Mouse (Mus musculus): ENCODE results near the gene Spo11.

DNA sequence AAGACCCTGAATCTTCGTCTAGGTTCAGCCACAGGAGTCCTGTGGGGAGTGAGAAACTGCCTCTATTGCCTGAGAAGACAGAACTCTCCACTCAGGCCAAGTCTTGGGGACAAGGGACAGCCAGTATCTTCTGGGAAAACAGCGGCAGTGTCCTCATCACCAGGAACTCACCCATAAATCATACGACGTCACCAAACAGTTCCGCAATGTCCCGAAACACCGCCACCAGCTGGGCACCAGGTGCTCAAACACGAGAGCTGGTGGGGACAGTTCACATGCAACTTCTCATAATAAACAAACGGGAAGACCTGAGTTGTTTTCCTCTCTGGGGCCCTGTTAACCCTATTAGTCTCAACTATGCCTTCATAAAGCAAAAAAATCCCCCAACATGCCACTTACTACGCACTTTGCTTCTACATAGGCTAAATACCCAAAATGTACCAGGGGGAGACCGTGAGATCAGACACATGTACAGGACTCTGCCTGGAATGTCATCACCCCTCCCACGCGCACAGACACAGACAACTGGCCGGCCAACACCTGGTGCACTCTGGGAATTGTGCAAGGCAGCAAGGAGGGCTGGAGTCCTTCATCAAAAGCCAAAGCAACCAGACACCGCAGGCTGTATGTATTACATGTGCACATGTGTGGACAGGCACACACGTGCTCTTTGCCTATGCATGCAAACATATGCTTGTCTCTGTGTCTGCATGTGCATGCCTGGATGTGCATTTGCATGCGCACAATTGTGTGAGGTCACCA, 46.2 kb upstream of the Spo11 start:
- no peak for TF ChIP-seq POLR2A (IDR thresholded peaks at IDR 0.05; ENCODE audit: borderline replicate concordance, extremely low read depth, low read depth, low read length)
- no peak for TF ChIP-seq CTCF (IDR thresholded peaks at IDR 0.05; ENCODE audit: insufficient read depth, low read length)

All from lung, adult 2 months (tissue).